Mouse (Mus musculus) monocyte, adult 2 months (primary cell): ENCODE data around the gene Fam19a5.

Experiments used
- DNase-seq, 2 experiments: peaks; one replicate each; pipeline ENCODE4 v3.0.0; 2022; ENCODE audit warnings: low spot score in 2 of 2, low read depth in 1 of 2

Fam19a5 gene

GRCm38 (mm10) chr15:87666041-87666750 lies 122.1 kb downstream of the Fam19a5 start:
- no peak for DNase-seq

GRCm38 (mm10) chr15:87667416-87667815 lies 123.3 kb downstream of the Fam19a5 start:
- DNase-seq: no peak

- DNase-seq: no peak
Observed at GRCm38 (mm10) chr15:87668112-87668511, 124.0 kb downstream of the Fam19a5 start.

GRCm38 (mm10) chr15:87671929-87672328 lies 127.8 kb downstream of the Fam19a5 start:
- DNase-seq: no peak

- DNase-seq: no peak
Observed at GRCm38 (mm10) chr15:87678711-87679110, 134.6 kb downstream of the Fam19a5 start.

- no peak for DNase-seq
Observed at GRCm38 (mm10) chr15:87682410-87682809, 138.3 kb downstream of the Fam19a5 start.

- no peak for DNase-seq
Observed at GRCm38 (mm10) chr15:87686415-87687040, 142.4 kb downstream of the Fam19a5 start.

- no peak for DNase-seq
Observed at GRCm38 (mm10) chr15:87691271-87691955, 147.3 kb downstream of the Fam19a5 start.

- no peak for DNase-seq
Observed at GRCm38 (mm10) chr15:87691958-87692357, 147.9 kb downstream of the Fam19a5 start.

GRCm38 (mm10) chr15:87692394-87692793 lies 148.3 kb downstream of the Fam19a5 start:
- no peak for DNase-seq

- no peak for DNase-seq
Observed at GRCm38 (mm10) chr15:87692865-87693513, 148.9 kb downstream of the Fam19a5 start.

- DNase-seq: no peak
Observed at GRCm38 (mm10) chr15:87697433-87697996, 153.4 kb downstream of the Fam19a5 start.

GRCm38 (mm10) chr15:87698562-87699320 lies 154.6 kb downstream of the Fam19a5 start:
- no peak for DNase-seq

GRCm38 (mm10) chr15:87702821-87703220 lies 158.7 kb downstream of the Fam19a5 start:
- no peak for DNase-seq

- DNase-seq: no peak
Observed at GRCm38 (mm10) chr15:87703334-87703733, 159.2 kb downstream of the Fam19a5 start.

- DNase-seq: no peak
Observed at GRCm38 (mm10) chr15:87711790-87712189, 167.7 kb downstream of the Fam19a5 start.

GRCm38 (mm10) chr15:87712221-87712620 lies 168.1 kb downstream of the Fam19a5 start:
- DNase-seq: no peak

- no peak for DNase-seq
Observed at GRCm38 (mm10) chr15:87715037-87715676, 171.1 kb downstream of the Fam19a5 start.

GRCm38 (mm10) chr15:87717056-87717455 lies 173.0 kb downstream of the Fam19a5 start:
- no peak for DNase-seq

- DNase-seq: no peak
Observed at GRCm38 (mm10) chr15:87723455-87723986, 179.4 kb downstream of the Fam19a5 start.
